Mouse (Mus musculus) cerebellum, adult 2 months (tissue): Measurements from ENCODE around the gene Ubd. TPM values are rescaled to one million over a fixed set of nuclear protein-coding genes. Genes with fewer than 3 reads are reported as not detected.
A peak's percentile ranks its signal among the peaks of the same experiment; 100 is the strongest.

Experiments
- DNase-seq, 2 experiments: peaks; one replicate each; pipeline ENCODE4 v3.0.0; 2021
- H3K27ac ChIP-seq: fragments of 200-500 bp; 2 replicates; pipeline ENCODE4 v1.5.1; 2012; ENCODE audit warnings: low read length, control low read depth, inconsistent platforms; ENCODE audit not compliant: insufficient read depth
- H3K27me3 ChIP-seq: fragments of 200-500 bp; 2 replicates; pipeline ENCODE4 v1.6.1; 2012; ENCODE audit warnings: inconsistent platforms, mild to moderate bottlenecking, low read length, moderate library complexity; ENCODE audit not compliant: control insufficient read depth, insufficient read depth
- H3K4me1 ChIP-seq: fragments of 200-500 bp; 2 replicates; pipeline ENCODE4 v1.6.1; 2011; ENCODE audit warnings: low read length; ENCODE audit not compliant: control insufficient read depth, insufficient read depth
- H3K4me3 ChIP-seq: fragments of 200-500 bp; replicated peaks from 2 replicates; pipeline ENCODE3; 2011; ENCODE audit warnings: mild to moderate bottlenecking, low read depth, low read length, control low read depth; ENCODE audit not compliant: insufficient read depth
- CTCF ChIP-seq: fragments of 200-500 bp; IDR thresholded peaks from 2 replicates; pipeline ENCODE4 v1.5.1; 2011; ENCODE audit warnings: low read depth, mild to moderate bottlenecking, control low read depth, low read length, moderate library complexity, borderline replicate concordance; ENCODE audit not compliant: insufficient read depth
- POLR2A ChIP-seq: fragments of 200-500 bp; IDR thresholded peaks from 2 replicates; pipeline ENCODE4 v1.6.1; 2011; ENCODE audit warnings: low read length, control low read depth, borderline replicate concordance; ENCODE audit not compliant: insufficient read depth
- WGBS: fragments of 180-500 bp; shearing (Covaris S2); methylation state at CpG from one replicate; pipeline ENCODE4 v1.1.7; 2018; 5-methylcytosine and 5-hydroxymethylcytosine counted together
- polyA plus RNA-seq: library from polyadenylated mRNA; depleted of rRNA; stranded (reverse); fragments of >200 nt; gene quantifications from 2 replicates; pipeline ENCODE4 v1.2.3, GENCODE M21; 2012; rRNA removed

Ubd gene
- not detected in 2 replicates for polyA plus RNA-seq

- no peak for TF ChIP-seq CTCF
- TF ChIP-seq POLR2A = no peak
- WGBS = 82% methylated on average over 2 of the region's 2 CpGs
- Histone ChIP-seq H3K27me3 (no peaks in the 10 kb centered on the region; the same call in 1 of the 2 replicates), H3K4me3 (no peak within 1 kb of the TSS), H3K4me1 (no peaks in the 10 kb centered on the region), H3K27ac (no peak within 1 kb of the TSS)
- no peak for DNase-seq
These were observed at the start of gene Ubd for GRCm38 (mm10) chr17:37193656-37194055. Gene Ubd, plus strand, starts transcription at chr17:37193892.

- Histone ChIP-seq H3K4me1 (no peaks in the 10 kb centered on the region), H3K27me3 (no peaks in the 10 kb centered on the region), H3K4me3 (no peak within 1 kb of the TSS), H3K27ac (no peak within 1 kb of the TSS)
- DNase-seq = no peak
- TF ChIP-seq CTCF = no peak
- no peak for TF ChIP-seq POLR2A
These were observed 32.3 kb upstream of the Ubd start, which contains the start of gene Olfr93 for GRCm38 (mm10) chr17:37161394-37161793. Gene Olfr93, minus strand, starts transcription at chr17:37161494.

- WGBS = 55% methylated on average over 6 of the region's 6 CpGs
- Histone ChIP-seq H3K27ac (no peak overlapping the region), H3K27me3 (no peaks in the 10 kb centered on the region; the same call in 1 of the 2 replicates), H3K4me3 (no peak overlapping the region), H3K4me1 (no peaks in the 10 kb centered on the region)
- TF ChIP-seq CTCF (no peak), POLR2A (no peak)
- no peak for DNase-seq
These were observed 8.2 kb upstream of the Ubd start for GRCm38 (mm10) chr17:37185474-37185873.

- WGBS = 43% methylated on average over 2 of the region's 2 CpGs
- DNase-seq = peak in 1 of 2 experiments; percentile 25
- Histone ChIP-seq H3K27ac (no peak overlapping the region), H3K4me3 (no peak overlapping the region), H3K4me1 (no peaks in the 10 kb centered on the region), H3K27me3 (no peaks in the 10 kb centered on the region; the same call in 1 of the 2 replicates)
- no peak for TF ChIP-seq POLR2A
- TF ChIP-seq CTCF = no peak
These were observed 3.0 kb upstream of the Ubd start for GRCm38 (mm10) chr17:37190711-37191110.

GRCm38 (mm10) chr17:37193032-37193431 is 660 bp upstream of the Ubd start:
- Histone ChIP-seq H3K4me3 (no peak overlapping the region), H3K27me3 (no peaks in the 10 kb centered on the region; the same call in 1 of the 2 replicates), H3K27ac (no peak overlapping the region), H3K4me1 (no peaks in the 10 kb centered on the region)
- TF ChIP-seq CTCF = no peak
- no peak for TF ChIP-seq POLR2A
- DNase-seq = no peak

- no peak overlapping the region for H3K27ac ChIP-seq
- TF ChIP-seq POLR2A (no peak), CTCF (no peak)
- 83% methylated on average over 5 of the region's 5 CpGs for WGBS
- H3K4me1 ChIP-seq = no peaks in the 10 kb centered on the region
- DNase-seq = no peak
- no peaks in the 10 kb centered on the region; the same call in 1 of the 2 replicates for H3K27me3 ChIP-seq
- no peak overlapping the region for H3K4me3 ChIP-seq
These were observed 1.1 kb downstream of the Ubd start for GRCm38 (mm10) chr17:37194782-37195181.

GRCm38 (mm10) chr17:37196845-37197724 is 3.4 kb downstream of the Ubd start:
- Histone ChIP-seq H3K4me1 (no peaks in the 10 kb centered on the region), H3K27ac (no peak overlapping the region), H3K4me3 (no peak overlapping the region), H3K27me3 (no peaks in the 10 kb centered on the region; the same call in 1 of the 2 replicates)
- WGBS = 2% methylated on average over 77 of the region's 77 CpGs
- TF ChIP-seq POLR2A (no peak), CTCF (no peak)
- DNase-seq = peak; percentile 3 to 13

GRCm38 (mm10) chr17:37200894-37201293 is 7.2 kb downstream of the Ubd start, which contains the start of gene Olfr94:
Gene Olfr94, minus strand, starts transcription at chr17:37200994.
- no peak for TF ChIP-seq POLR2A
- TF ChIP-seq CTCF = no peak
- Histone ChIP-seq H3K4me1 (no peaks in the 10 kb centered on the region), H3K4me3 (no peak within 1 kb of the TSS), H3K27ac (no peak within 1 kb of the TSS), H3K27me3 (no peaks in the 10 kb centered on the region)
- no peak for DNase-seq
- 78% methylated on average over 2 of the region's 2 CpGs for WGBS
